Mouse (Mus musculus) G1E (cell line): ENCODE data around the gene Ston1.

Experiments used
- CTCF ChIP-seq: IDR thresholded peaks from 2 replicates; pipeline ENCODE4 v1.5.1; 2012; ENCODE audit warnings: low read depth, low read length, inconsistent platforms, mixed read lengths
- TAL1 ChIP-seq: conservative IDR thresholded peaks from 2 replicates; pipeline ENCODE4 v1.6.1; 2012; ENCODE audit warnings: low read depth, low read length, inconsistent platforms, mixed read lengths

DNA sequence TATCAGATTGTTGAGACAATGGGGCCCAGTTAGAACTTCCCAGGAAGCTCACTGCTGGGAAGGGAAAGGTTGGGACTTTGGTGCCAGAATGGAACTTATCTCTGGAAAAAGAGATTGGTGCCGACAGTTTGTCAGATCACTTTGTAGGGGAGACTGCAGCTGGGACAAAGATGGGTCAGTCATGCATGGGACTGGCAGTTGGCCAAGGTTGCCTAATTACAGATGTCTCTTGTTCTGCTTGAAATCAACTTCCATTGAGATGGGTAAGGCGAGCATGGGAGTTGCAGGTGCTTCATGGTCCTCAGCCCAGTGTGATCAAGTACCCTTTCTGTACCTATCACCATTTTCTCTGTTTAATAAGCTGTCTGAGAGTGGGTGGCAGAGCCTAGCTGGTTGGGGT lies 68.6 kb downstream of the Ston1 start:
- TF ChIP-seq CTCF: no peak
- no peak for TF ChIP-seq TAL1
